In the genomic region with DNA sequence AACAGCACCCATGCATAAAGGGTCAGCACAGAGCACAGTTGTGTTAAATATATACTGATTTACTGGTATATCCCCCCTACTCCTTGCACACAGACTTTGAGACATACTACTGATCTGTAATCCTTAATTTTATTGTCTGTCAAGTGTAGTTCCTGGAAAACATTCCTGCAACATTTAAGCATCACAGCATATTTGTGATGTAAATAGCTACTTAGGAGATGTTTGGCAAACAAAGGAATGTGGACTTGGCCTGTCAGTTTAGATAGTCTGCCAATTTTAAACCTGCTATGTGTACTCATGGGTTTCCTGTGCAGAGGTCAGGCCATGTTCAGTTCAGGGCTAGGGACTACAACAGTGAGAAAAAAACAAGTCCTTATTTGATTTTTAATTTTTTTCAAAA, we compare ENCODE assay signal across 22 mouse cellular contexts.
A peak's percentile ranks its signal among the peaks of the same experiment; 100 is the strongest.
DNase-seq lines count a peak whose midpoint lies in the region; ATAC-seq and TF ChIP-seq lines count a peak whose summit lies in the region.
"Had no signal": no experiment of that assay in that cellular context is flagged by ENCODE, and none has a peak within 500 bp of the region (broad histone marks: within the 10 kb centered on the region; RNA-seq: fewer than 3 reads in every experiment).

No protein-coding gene starts in this region.

- H3K27ac ChIP-seq in kidney, postnatal 0 days, result 0 out of 2 replicates have a peak overlapping the region, but pooled peaks have one; percentile 42
- H3K27ac ChIP-seq in embryonic facial prominence, embryonic 15.5 days (replicated peaks), result 0 out of 2 replicates have a peak overlapping the region, but pooled peaks have one; percentile 68
- H3K27ac ChIP-seq: hindbrain, embryonic 13.5 days; intestine, embryonic 15.5 days; neural tube, embryonic 13.5 days had no signal

- no peaks in the 10 kb centered on the region for H3K9me3 ChIP-seq in kidney, postnatal 0 days (replicated peaks; ENCODE audit: low read length)
- no peaks in the 10 kb centered on the region for H3K9me3 ChIP-seq in embryonic facial prominence, embryonic 15.5 days (replicated peaks)
- H3K9me3 ChIP-seq: forebrain, embryonic 10.5 days; G1E; heart, embryonic 12.5 days; hindbrain, embryonic 13.5 days; intestine, embryonic 15.5 days; limb, embryonic 13.5 days; neural tube, embryonic 13.5 days had no signal

- H3K4me2 ChIP-seq in kidney, postnatal 0 days (ENCODE audit: low read length), result no peak overlapping the region
- no peak overlapping the region for H3K4me2 ChIP-seq in embryonic facial prominence, embryonic 15.5 days (replicated peaks)
- H3K4me2 ChIP-seq: heart, embryonic 12.5 days; hindbrain, embryonic 13.5 days; intestine, embryonic 15.5 days; limb, embryonic 13.5 days; neural tube, embryonic 13.5 days had no signal

- no peaks in the 10 kb centered on the region for H3K36me3 ChIP-seq in kidney, postnatal 0 days (ENCODE audit: insufficient read depth, low read length)
- H3K36me3 ChIP-seq in embryonic facial prominence, embryonic 15.5 days, result no peaks in the 10 kb centered on the region
- H3K36me3 ChIP-seq: forebrain, embryonic 10.5 days; G1E; heart, embryonic 12.5 days; hindbrain, embryonic 13.5 days; intestine, embryonic 15.5 days; limb, embryonic 13.5 days; neural tube, embryonic 13.5 days had no signal

- no peaks in the 10 kb centered on the region for H3K4me1 ChIP-seq in kidney, postnatal 0 days (replicated peaks; ENCODE audit: insufficient read depth, low read length)
- H3K4me1 ChIP-seq in embryonic facial prominence, embryonic 15.5 days, result no peaks in the 10 kb centered on the region
- H3K4me1 ChIP-seq: heart, embryonic 12.5 days; intestine, embryonic 15.5 days; megakaryocyte, embryonic 14.5 days; neural tube, embryonic 13.5 days had no signal

- no peaks in the 10 kb centered on the region for H3K27me3 ChIP-seq in kidney, postnatal 0 days (ENCODE audit: insufficient read depth, low read length)
- no peaks in the 10 kb centered on the region for H3K27me3 ChIP-seq in embryonic facial prominence, embryonic 15.5 days
- H3K27me3 ChIP-seq: heart, embryonic 12.5 days; hindbrain, embryonic 13.5 days; intestine, embryonic 15.5 days; limb, embryonic 13.5 days; megakaryocyte, embryonic 14.5 days; neural tube, embryonic 13.5 days had no signal

- DNase-seq in adrenal gland, postnatal 14 days, result peak; percentile 12
- no peak for DNase-seq in adrenal gland, postnatal 10 days
- peak; percentile 60 for DNase-seq in kidney, postnatal 0 days (ENCODE audit: low spot score)
- no peak for DNase-seq in kidney, postnatal 4 days
- DNase-seq in 3T3-L1 (ENCODE audit: low read depth, low spot score), result peak; percentile 5
- DNase-seq in cerebellum, postnatal 10 days, result no peak
- DNase-seq: cerebellum, adult 9-10 months; heart, postnatal 14 days; liver, postnatal 0 days; midbrain, embryonic 14.5 days; thymus, postnatal 36 days had no signal

- H3K4me3 ChIP-seq in kidney, postnatal 0 days (replicated peaks; ENCODE audit: low read depth, low read length), result no peak overlapping the region
- H3K4me3 ChIP-seq in embryonic facial prominence, embryonic 15.5 days (replicated peaks), result no peak overlapping the region
- H3K4me3 ChIP-seq: forebrain, embryonic 10.5 days; heart, embryonic 12.5 days; hindbrain, embryonic 13.5 days; intestine, embryonic 15.5 days; limb, embryonic 13.5 days; megakaryocyte, embryonic 14.5 days; neural tube, embryonic 13.5 days had no signal

- no peak for TF ChIP-seq CTCF in kidney, postnatal 0 days (IDR thresholded peaks at IDR 0.05; ENCODE audit: low read depth)

- H3K9ac ChIP-seq in kidney, postnatal 0 days (ENCODE audit: low read depth, low read length), result no peak overlapping the region
- no peak overlapping the region for H3K9ac ChIP-seq in embryonic facial prominence, embryonic 15.5 days
- H3K9ac ChIP-seq: heart, embryonic 12.5 days; hindbrain, embryonic 13.5 days; intestine, embryonic 15.5 days; limb, embryonic 13.5 days; liver, postnatal 0 days; neural tube, embryonic 13.5 days had no signal

- no peak for ATAC-seq in kidney, postnatal 0 days (replicated peaks; ENCODE audit: low FRiP score, low read depth)
- no peak for ATAC-seq in embryonic facial prominence, embryonic 15.5 days (ENCODE audit: insufficient number of reproducible peaks, low FRiP score, low TSS enrichment, low read depth)
- no peak for ATAC-seq in megakaryocyte, adult 5-6 weeks (ENCODE audit: poor library complexity, severe bottlenecking)
- ATAC-seq: CD4-positive, CD25-positive, alpha-beta regulatory T cell, adult 4 months; intestine, embryonic 15.5 days; liver, postnatal 0 days had no signal

Comparison
In these comparisons a context has a peak if more than half of its experiments do, and no peak if none do; other contexts are left out.
1. DNase-seq: peak in adrenal gland, postnatal 14 days (single experiment), kidney, postnatal 0 days (single experiment) and 3T3-L1 (single experiment); none in adrenal gland, postnatal 10 days (single experiment), kidney, postnatal 4 days (0 of 2) and cerebellum, postnatal 10 days (0 of 2).